Mouse (Mus musculus) testis, adult 2 months (tissue): ENCODE results near the gene Gm20388. TPM values are rescaled to one million over a fixed set of nuclear protein-coding genes. Genes with fewer than 3 reads are reported as not detected.

ENCODE experiments used
- H3K27ac ChIP-seq: fragments of 200-500 bp; 2 replicates; pipeline ENCODE4 v1.5.1; 2012; ENCODE audit warnings: low read depth, low read length; ENCODE audit not compliant: control insufficient read depth, insufficient read depth
- H3K27me3 ChIP-seq: fragments of 200-500 bp; 2 replicates; pipeline ENCODE4 v1.6.1; 2012; ENCODE audit warnings: mild to moderate bottlenecking, low read length, moderate library complexity; ENCODE audit not compliant: control insufficient read depth, insufficient read depth
- H3K36me3 ChIP-seq: fragments of 200-500 bp; 2 replicates; pipeline ENCODE4 v1.6.1; 2012; ENCODE audit warnings: mild to moderate bottlenecking, low read length; ENCODE audit not compliant: control insufficient read depth, insufficient read depth
- H3K4me1 ChIP-seq: fragments of 200-500 bp; 2 replicates; pipeline ENCODE4 v1.6.1; 2012; ENCODE audit warnings: low read length; ENCODE audit not compliant: control insufficient read depth, insufficient read depth
- H3K4me3 ChIP-seq: fragments of 200-500 bp; 2 replicates; pipeline ENCODE4 v1.5.1; 2012; ENCODE audit warnings: low read depth, mild to moderate bottlenecking, low read length, moderate library complexity, mixed read lengths; ENCODE audit not compliant: control insufficient read depth
- CTCF ChIP-seq: fragments of 200-500 bp; IDR thresholded peaks from 2 replicates; pipeline ENCODE4 v1.5.1; 2012; ENCODE audit warnings: low read depth, mild to moderate bottlenecking, inconsistent platforms, low read length, moderate library complexity; ENCODE audit not compliant: control insufficient read depth, insufficient read depth, insufficient replicate concordance
- POLR2A ChIP-seq: fragments of 200-500 bp; IDR thresholded peaks from 2 replicates; pipeline ENCODE4 v1.6.1; 2012; ENCODE audit warnings: low read depth, mild to moderate bottlenecking, inconsistent platforms, low read length, moderate library complexity; ENCODE audit not compliant: control insufficient read depth
- polyA plus RNA-seq: library from polyadenylated mRNA; depleted of rRNA; stranded (reverse); fragments of >200 nt; gene quantifications from 2 replicates; pipeline ENCODE4 v1.2.3, GENCODE M21; 2012

The Gm20388 gene
- polyA plus RNA-seq, 1 experiment = 5.6 TPM

DNA sequence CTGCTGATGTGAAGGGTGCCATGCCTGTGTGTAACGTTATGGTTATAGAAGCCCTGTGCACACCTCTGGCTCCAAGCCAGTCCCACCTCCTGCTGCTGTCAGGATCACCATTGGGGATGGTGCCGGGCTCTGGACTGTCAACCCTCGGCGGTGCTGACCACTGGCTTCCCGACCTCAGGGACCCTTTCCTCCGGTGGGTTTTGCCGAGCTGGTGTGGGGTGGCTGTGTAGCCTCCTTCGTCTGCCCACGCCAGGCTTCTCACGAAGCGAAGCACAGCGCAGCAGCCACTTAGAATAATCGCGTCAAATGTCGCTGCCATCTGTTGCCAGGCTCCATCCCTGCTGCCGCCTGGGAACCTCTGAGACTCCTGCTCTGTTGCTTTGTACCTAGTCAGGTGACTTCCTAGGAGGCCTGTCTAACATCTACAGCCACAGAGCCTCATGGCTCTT lies 637.7 kb downstream of the Gm20388 start:
- Histone ChIP-seq H3K4me3 (no peak overlapping the region), H3K27ac (no peak overlapping the region), H3K4me1 (peaks cover 20% of the 10 kb centered on the region), H3K27me3 (no peaks in the 10 kb centered on the region), H3K36me3 (no peaks in the 10 kb centered on the region)
- TF ChIP-seq POLR2A = no peak

DNA sequence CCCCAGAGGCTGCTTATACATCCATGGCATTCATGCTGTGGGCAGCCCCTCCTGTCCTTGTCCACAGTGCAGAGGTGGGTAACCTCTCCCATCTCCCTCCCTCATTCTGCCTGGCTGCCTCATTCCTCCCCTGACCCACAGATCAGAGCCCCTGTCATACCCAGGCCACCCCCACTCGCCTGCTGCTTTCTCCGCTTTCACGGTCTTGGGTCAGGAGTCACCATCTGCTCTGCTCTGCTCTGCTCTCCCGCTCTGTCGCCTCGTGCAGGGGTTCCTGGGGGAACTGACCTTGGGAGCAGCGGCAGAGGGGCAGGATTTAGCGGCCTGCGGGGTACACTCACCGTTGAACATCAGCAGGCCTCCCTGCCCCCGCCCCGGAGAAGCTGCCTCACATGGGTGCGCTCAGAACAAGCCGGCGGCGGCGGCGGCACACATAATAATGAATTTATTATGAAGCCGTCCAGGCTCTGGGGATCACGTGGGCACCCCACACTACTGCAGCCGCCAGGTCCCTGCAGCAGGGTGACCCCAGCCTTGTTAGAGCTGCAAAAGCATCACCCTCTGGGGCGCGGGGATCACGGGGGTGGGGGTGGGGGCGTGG lies 638.8 kb downstream of the Gm20388 start:
- Histone ChIP-seq H3K36me3 (no peaks in the 10 kb centered on the region), H3K27me3 (no peaks in the 10 kb centered on the region), H3K27ac (no peak overlapping the region), H3K4me1 (peaks cover 17% of the 10 kb centered on the region), H3K4me3 (no peak overlapping the region)
- TF ChIP-seq POLR2A (no peak), CTCF (no peak)

DNA sequence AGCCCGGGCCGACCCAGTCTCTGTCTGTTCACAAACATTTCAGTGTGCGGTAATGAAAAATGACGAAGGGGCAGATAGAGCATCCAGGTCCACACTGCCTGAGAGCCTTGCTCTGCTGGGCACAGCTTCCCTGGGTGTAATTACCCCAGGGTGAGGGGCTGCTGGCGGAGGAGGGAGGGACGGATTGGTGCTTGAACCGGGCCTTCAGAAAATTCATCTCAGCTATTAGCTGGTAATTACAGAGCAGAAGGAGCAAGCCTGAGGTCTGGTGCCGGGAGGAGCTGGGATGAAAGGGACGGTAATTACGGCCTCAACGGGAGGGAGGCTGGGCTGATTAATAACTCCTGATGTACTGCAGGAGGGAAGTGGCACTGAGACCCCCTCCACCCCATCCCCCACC lies 639.3 kb downstream of the Gm20388 start:
- no peak overlapping the region for H3K27ac ChIP-seq

DNA sequence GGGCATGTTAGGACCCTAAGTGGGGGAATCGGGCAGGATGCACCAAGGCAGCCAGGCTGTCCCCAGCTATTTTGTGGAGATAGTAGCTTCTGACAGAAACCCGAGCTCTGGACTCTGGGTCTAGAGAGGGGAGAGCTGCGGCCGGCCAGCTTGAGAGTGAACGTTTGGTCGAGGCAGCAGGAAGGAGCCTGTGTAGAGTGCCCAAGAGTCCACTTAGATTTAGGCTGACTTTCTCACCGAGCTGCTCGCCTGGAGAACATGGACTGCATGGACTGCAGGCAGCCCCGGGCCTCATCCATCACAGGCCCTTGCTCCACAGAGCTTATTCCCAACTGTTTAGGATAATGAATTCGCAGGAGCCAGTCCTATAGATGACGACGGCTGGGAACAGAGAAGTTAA lies 639.8 kb downstream of the Gm20388 start:
- H3K4me3 ChIP-seq = no peak overlapping the region
- H3K27me3 ChIP-seq = no peaks in the 10 kb centered on the region
- TF ChIP-seq POLR2A (no peak), CTCF (no peak)
- no peak overlapping the region for H3K27ac ChIP-seq
- no peaks in the 10 kb centered on the region for H3K36me3 ChIP-seq
- H3K4me1 ChIP-seq = peaks cover 17% of the 10 kb centered on the region

More for the DNA sequence above, 639.3 kb downstream of the Gm20388 start:
- Histone ChIP-seq H3K4me3 (no peak overlapping the region), H3K4me1 (peaks cover 17% of the 10 kb centered on the region), H3K36me3 (no peaks in the 10 kb centered on the region), H3K27me3 (no peaks in the 10 kb centered on the region)
- no peak for TF ChIP-seq CTCF
- TF ChIP-seq POLR2A = no peak

DNA sequence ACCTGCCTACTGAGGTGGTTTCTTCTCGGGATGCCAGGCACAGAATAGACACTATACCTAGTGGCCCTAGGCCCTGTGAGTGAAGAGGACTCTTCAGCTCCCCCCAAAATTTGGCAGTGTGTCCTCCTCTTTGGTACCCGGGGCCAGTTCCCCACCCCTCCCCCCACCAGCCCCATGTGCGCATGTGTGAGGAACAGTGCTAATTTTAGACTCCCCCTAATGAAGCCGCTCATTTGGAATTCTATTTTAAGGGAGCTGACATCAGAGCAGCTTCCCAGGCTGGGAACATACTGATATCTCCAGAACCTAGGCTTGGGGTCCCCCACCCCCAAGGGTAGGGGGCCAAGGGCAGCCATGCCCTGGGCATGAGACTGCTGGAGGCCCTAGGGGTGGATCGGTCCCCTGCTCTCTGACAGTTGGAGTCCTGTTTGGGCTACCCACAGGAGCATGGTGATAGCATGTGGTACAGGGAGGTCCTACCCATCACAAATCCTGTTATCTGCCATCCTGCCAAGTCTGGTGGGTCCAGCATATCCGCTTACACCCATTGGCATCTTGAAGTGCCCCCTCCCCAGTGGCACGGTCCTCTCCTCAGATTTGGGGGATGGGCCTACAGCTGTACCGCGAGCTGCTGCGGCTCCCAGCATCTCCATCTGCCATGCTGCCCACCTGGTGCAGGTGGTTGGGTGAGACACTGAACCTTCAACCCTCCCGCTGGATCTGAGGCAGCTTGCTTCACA lies 640.5 kb downstream of the Gm20388 start:
- TF ChIP-seq CTCF (no peak), POLR2A (no peak)
- Histone ChIP-seq H3K36me3 (no peaks in the 10 kb centered on the region), H3K27ac (no peak overlapping the region), H3K27me3 (no peaks in the 10 kb centered on the region), H3K4me1 (peaks cover 15% of the 10 kb centered on the region), H3K4me3 (no peak overlapping the region)

DNA sequence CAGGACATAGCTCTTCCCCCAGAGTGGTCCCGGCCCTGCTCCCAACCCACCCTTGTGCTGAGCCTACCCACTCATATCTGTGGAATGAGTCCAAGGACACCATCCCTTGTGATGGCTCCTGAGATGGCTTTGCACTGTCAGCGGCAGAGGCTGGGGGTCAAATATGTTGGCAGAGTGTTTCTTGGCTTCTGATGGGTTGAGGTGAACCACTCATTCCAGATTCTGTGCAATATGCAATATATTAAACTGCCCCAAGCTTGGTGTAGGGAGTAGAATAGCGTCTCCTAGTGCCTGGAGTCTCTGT lies 641.0 kb downstream of the Gm20388 start:
- TF ChIP-seq POLR2A (no peak), CTCF (no peak)
- no peak overlapping the region for H3K27ac ChIP-seq

DNA sequence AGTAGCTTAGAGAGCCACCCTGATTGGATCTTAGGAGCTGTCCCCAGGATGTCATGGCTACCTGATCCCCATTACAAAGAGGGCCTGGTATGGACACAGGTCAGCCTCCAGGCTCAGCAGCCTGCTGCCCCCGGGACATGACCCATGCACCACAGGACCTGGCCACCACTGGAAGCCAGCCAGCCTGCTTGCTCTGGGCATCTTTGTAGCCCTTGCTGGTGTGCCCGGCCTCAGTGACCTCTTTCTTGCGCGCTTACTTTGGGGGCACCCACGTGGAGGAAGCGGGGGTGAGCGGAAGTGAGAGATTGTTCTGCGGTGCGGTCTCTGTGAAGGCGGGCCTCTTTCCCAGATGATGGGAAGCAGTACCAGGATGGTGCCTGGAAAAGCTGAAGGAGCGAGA lies 641.9 kb downstream of the Gm20388 start:
- no peak overlapping the region for H3K27ac ChIP-seq
- TF ChIP-seq POLR2A = no peak
- H3K4me1 ChIP-seq = peaks cover 23% of the 10 kb centered on the region
- H3K36me3 ChIP-seq = no peaks in the 10 kb centered on the region
- H3K27me3 ChIP-seq = no peaks in the 10 kb centered on the region
- H3K4me3 ChIP-seq = no peak overlapping the region

More for the DNA sequence above, 641.0 kb downstream of the Gm20388 start:
- H3K4me1 ChIP-seq = peaks cover 18% of the 10 kb centered on the region
- no peaks in the 10 kb centered on the region for H3K36me3 ChIP-seq
- H3K4me3 ChIP-seq = no peak overlapping the region
- no peaks in the 10 kb centered on the region for H3K27me3 ChIP-seq

DNA sequence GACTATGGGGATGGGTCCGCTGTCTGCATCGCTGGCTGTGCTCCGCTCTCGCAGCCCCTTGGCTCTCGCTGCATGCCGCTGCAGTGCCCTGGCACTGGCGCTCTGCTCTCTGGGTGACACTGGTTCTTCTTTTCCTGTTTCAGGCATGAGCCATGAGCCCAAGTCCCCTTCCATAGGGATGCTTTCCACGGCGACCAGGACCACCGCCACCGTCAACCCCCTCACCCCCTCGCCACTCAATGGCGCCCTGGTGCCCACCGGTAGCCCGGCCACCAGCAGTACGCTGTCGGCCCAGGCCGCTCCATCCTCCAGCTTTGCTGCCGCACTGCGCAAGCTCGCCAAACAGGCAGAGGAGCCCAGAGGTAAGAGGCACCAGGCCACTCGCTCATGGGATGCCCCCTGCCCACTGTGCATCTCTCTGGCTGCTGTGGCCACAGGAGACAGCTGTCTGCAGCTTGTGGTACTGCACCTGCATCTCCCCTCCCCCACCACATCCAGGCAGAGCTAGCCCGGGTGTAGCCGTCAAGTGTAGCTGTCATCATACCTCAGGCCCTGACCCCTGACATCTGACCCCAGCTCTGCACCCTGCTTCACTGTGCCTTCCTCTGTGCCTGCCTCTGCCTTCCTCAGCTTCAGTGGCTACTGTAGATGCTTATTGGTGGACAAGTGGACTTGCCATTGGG lies 642.9 kb downstream of the Gm20388 start:
- no peak overlapping the region for H3K4me3 ChIP-seq
- no peaks in the 10 kb centered on the region for H3K36me3 ChIP-seq
- H3K27ac ChIP-seq = no peak overlapping the region
- H3K4me1 ChIP-seq = peaks cover 28% of the 10 kb centered on the region
- no peaks in the 10 kb centered on the region for H3K27me3 ChIP-seq
- TF ChIP-seq CTCF = no peak
- TF ChIP-seq POLR2A = no peak
